Mouse (Mus musculus) forebrain, embryonic 11.5 days (tissue): ENCODE measurements at regions not wholly inside any gene's neighbourhood (a gene's known extent, or its start where the extent isn't known, plus 50 kb on each side); places are given as distances from the start of the nearest gene placed in this dataset.
"Not testable (repeated sequence)": the region's sequence is repeated elsewhere in the genome, so short reads cannot be mapped to it uniquely, and the experiment has no call there.

Source experiments
- ATAC-seq: fragments of 200-750 bp; cut with Nextera tagmentation; replicated peaks from 2 replicates; pipeline ENCODE4 v1.8.0; 2017; ENCODE audit warnings: moderate TSS enrichment; ENCODE audit not compliant: low FRiP score
- DNase-seq: peaks from one replicate; pipeline ENCODE4 v3.0.0-alpha.2; 2017; ENCODE audit warnings: low spot score
- H3K27ac ChIP-seq: fragments of 300-500 bp; sonication (generic); 2 replicates; pipeline ENCODE4 v1.5.1; 2014; ENCODE audit warnings: low read depth, low read length
- H3K27me3 ChIP-seq: fragments of 300-500 bp; sonication (generic); 2 replicates; pipeline ENCODE4 v1.6.1; 2014; ENCODE audit warnings: mild to moderate bottlenecking, low read length, mixed read lengths; ENCODE audit not compliant: control insufficient read depth, insufficient read depth
- H3K36me3 ChIP-seq: fragments of 300-500 bp; sonication (generic); 2 replicates; pipeline ENCODE4 v1.6.1; 2014; ENCODE audit warnings: mild to moderate bottlenecking, low read length, moderate library complexity, mixed read lengths; ENCODE audit not compliant: control insufficient read depth, insufficient read depth
- H3K4me1 ChIP-seq: fragments of 300-500 bp; sonication (generic); replicated peaks from 2 replicates; pipeline ENCODE4 v1.6.1; 2014; ENCODE audit warnings: low read length, mixed read lengths; ENCODE audit not compliant: control insufficient read depth, insufficient read depth
- H3K4me2 ChIP-seq: fragments of 300-500 bp; sonication (generic); 2 replicates; pipeline ENCODE4 v1.6.1; 2014; ENCODE audit warnings: low read depth, mild to moderate bottlenecking, low read length, moderate library complexity, mixed read lengths; ENCODE audit not compliant: severe bottlenecking
- H3K4me3 ChIP-seq: fragments of 300-500 bp; sonication (generic); 2 replicates; pipeline ENCODE4 v1.5.1; 2014; ENCODE audit warnings: low read depth, low read length
- H3K9ac ChIP-seq: fragments of 300-500 bp; sonication (generic); 2 replicates; pipeline ENCODE4 v1.6.1; 2014; ENCODE audit warnings: low read length
- H3K9me3 ChIP-seq: fragments of 300-500 bp; sonication (generic); 2 replicates; pipeline ENCODE4 v1.6.1; 2016; ENCODE audit warnings: low read length, mixed read lengths; ENCODE audit not compliant: control insufficient read depth
- WGBS: fragments of 180-500 bp; shearing (Covaris S2); extraction: QIAGEN DNeasy Blood & Tissue Kit; methylation state at CpG from one replicate; pipeline ENCODE4 v1.1.7; 2014; 5-methylcytosine and 5-hydroxymethylcytosine counted together

DNA sequence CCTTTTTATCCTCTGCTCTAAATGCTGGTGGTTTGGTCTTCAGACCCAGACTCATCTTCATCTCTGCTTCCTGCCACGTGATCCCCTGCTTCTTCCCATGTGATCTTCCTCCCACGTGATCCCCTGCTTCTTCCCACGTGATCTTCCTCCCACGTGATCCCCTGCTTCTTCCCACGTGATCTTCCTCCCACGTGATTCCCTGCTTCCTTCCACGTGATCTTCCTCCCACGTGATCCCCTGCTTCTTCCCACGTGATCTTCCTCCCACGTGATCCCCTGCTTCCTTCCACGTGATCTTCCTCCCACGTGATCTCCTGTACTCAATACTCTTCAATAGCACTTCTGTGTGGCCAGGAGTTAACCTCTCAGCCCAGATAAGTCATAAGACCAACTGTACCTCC lies 147.1 kb upstream of the Map1b start:
- H3K27me3 ChIP-seq, H3K4me2 ChIP-seq, DNase-seq, H3K9me3 ChIP-seq, H3K36me3 ChIP-seq, H3K4me1 ChIP-seq, ATAC-seq, H3K9ac ChIP-seq, H3K27ac ChIP-seq, H3K4me3 ChIP-seq: not testable (repeated sequence)
- 92% methylated on average over 12 of the region's 12 CpGs for WGBS

DNA sequence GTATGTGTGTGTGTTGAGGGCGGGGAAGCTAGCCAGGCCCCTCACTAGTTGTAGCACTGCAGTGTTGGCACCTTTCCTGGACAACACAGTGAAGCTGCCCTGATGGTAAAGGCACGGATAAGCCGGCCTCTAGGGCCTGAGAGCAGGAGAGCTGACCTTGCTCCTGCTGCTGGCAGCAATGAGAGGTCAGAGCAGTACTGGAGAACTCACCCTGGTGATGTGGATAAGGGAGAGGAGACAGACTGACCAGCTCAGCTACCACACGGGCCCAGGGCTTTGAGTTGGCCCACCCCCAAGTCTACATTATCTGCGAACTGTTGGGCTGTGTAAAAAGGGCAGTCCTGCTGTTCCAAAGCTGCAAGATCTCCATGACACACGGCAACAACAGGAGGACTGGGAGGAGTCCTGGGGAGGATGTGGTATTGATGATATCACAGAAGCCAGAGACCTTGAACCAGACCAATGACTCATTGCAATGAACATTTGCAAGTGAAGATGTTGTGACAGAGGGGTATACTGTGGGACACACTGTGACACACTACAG lies 131.4 kb upstream of the Map1b start:
- Histone ChIP-seq H3K9me3 (no peaks in the 10 kb centered on the region), H3K36me3 (no peaks in the 10 kb centered on the region), H3K4me2 (no peak overlapping the region), H3K4me1 (peaks cover 4% of the 10 kb centered on the region; the same call in 1 of the 2 replicates), H3K9ac (no peak overlapping the region), H3K27me3 (no peaks in the 10 kb centered on the region), H3K27ac (no peak overlapping the region), H3K4me3 (no peak overlapping the region)
- no peak for DNase-seq
- ATAC-seq, result no peak
- 76% methylated on average over 6 of the region's 6 CpGs for WGBS

DNA sequence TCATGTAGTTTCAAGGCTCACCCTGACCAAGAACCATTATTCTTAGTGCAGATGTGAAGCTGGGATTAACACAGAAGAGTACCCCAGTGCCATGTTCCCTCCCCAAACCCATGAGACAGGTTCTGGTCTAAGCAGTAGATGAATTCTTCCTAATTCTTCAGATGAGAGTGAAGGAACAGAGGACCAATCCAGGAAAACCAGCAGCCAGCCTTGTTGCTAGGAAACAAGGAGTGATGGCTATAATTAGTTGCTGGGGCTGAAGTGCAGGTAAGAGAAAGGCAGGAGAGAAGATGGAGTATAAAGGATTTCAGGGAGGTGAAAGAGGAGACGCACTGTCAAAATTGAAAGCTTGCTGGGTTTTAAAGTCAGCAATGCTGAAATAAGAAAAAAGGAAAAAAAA lies 128.4 kb upstream of the Map1b start:
- no peak overlapping the region; the same call in 1 of the 2 replicates for H3K27ac ChIP-seq

DNA sequence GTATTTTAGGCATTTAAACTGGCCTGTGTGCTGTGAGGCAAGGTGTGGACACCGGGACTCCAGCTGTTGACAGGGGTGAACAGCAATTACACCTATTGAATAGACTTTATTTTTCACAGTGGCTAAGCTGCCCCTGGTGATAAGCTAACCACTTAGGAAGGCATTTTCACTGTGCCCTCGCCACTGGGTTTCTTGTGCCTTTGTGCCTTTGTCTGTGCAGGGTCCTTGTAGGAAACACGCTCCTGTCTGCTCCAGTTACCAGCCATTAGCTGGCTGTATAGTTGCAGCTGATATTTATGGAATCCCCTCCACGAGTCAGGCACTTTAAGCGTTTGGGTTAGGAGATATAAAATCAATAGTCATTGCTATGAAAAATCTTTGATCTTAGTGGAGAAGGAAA lies 126.5 kb upstream of the Map1b start:
- Histone ChIP-seq H3K4me1 (peaks cover 4% of the 10 kb centered on the region; the same call in 1 of the 2 replicates), H3K27me3 (no peaks in the 10 kb centered on the region), H3K4me3 (no peak overlapping the region), H3K9ac (no peak overlapping the region), H3K27ac (no peak overlapping the region), H3K4me2 (no peak overlapping the region), H3K36me3 (no peaks in the 10 kb centered on the region), H3K9me3 (no peaks in the 10 kb centered on the region)
- DNase-seq (no peak), ATAC-seq (no peak)
- WGBS, result 30% methylated on average over 5 of the region's 5 CpGs

More for the DNA sequence above, 128.4 kb upstream of the Map1b start:
- DNase-seq (no peak), ATAC-seq (no peak)
- Histone ChIP-seq H3K4me1 (peaks cover 4% of the 10 kb centered on the region; the same call in 1 of the 2 replicates), H3K36me3 (no peaks in the 10 kb centered on the region), H3K9me3 (no peaks in the 10 kb centered on the region), H3K9ac (no peak overlapping the region), H3K27me3 (no peaks in the 10 kb centered on the region), H3K4me2 (no peak overlapping the region), H3K4me3 (no peak overlapping the region)
- 62% methylated on average over 1 of the region's 1 CpGs for WGBS

DNA sequence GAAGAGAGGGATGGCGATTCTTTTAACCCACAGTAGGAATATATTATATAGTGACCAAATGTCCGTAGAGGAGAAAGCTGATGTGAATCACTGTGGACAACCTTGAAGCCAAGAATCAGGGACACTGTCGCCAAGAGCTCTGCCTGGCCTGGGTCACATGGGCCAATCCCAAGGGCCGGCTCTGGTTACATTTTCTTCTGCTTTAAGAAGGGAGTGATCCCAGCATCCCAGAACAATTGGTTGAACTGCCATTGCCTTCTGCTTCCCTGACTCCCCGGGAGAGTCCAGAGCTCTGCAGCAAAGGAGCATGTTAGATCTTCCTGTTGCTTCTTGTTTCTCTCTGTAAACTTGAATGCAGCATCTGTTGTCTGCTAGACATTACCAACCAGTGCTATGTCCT lies 126.0 kb upstream of the Map1b start:
- Histone ChIP-seq H3K4me2 (no peak overlapping the region), H3K27me3 (no peaks in the 10 kb centered on the region), H3K36me3 (no peaks in the 10 kb centered on the region), H3K27ac (no peak overlapping the region), H3K9ac (no peak overlapping the region), H3K4me1 (peaks cover 4% of the 10 kb centered on the region; the same call in 1 of the 2 replicates), H3K9me3 (no peaks in the 10 kb centered on the region), H3K4me3 (no peak overlapping the region)
- ATAC-seq (no peak), DNase-seq (no peak)
- WGBS, result 50% methylated on average over 5 of the region's 5 CpGs

DNA sequence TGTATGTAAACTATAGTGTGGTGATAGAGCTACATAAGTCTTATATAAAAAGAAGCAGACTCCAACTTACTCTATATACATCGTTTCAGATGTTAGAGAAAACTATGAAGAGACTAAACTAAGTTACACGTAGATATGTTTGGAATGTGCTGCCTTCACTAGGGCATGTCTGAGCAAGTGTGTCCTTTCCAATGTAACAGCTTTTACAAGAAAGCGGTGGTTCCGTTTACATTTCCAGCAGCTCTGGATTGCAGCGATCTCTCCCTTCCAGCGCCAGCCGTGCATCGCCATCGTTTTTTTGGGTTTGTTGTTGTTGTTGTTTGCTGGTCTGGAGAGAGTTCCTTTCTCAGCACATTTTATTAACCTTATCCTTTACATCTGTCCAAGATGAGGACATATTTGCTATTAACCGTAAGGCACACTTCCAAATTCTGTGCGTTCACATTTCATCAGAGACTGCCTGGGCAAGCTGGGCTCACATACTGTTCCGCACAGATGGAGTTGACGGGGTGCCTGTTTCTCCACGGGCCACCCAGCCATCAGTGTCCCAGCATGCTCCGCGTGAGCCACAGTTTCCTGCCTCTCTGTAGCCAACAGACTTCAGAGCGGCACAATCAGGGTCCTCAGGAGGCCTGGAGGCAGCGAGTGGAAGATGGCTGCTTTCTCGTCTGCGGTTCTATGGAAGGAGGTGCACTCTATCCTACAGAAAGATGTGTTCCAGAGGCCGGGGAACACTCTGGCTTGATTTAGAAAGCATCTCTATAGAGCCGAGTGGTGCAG lies 125.2 kb upstream of the Map1b start:
- Histone ChIP-seq H3K9ac (no peak overlapping the region), H3K9me3 (no peaks in the 10 kb centered on the region), H3K27ac (no peak overlapping the region), H3K4me2 (no peak overlapping the region; the same call in 1 of the 2 replicates), H3K27me3 (no peaks in the 10 kb centered on the region), H3K4me1 (peaks cover 4% of the 10 kb centered on the region; the same call in 1 of the 2 replicates), H3K4me3 (no peak overlapping the region), H3K36me3 (no peaks in the 10 kb centered on the region)
- DNase-seq (no peak), ATAC-seq (no peak)
- WGBS, result 87% methylated on average over 22 of the region's 22 CpGs

DNA sequence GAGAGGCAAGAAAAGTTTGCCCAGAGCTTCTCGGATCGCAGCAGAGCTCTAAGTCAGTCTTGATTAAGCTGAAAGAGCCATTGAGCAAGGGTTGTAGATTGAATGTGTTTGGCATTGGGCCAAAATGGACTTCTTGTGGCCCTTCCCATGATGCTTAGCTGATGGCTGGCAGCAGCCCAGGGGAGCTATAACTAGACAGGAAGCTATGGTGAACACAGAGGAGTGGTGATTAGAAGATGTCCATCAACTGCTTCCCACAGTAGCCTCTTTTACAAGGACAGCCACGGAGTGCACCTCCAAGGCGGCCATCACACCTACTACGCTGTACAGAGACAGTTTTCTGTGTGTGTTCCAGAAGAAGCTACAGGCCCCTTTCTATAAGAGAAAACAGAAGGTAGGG lies 116.4 kb upstream of the Map1b start:
- Histone ChIP-seq H3K9me3 (no peaks in the 10 kb centered on the region), H3K4me3 (no peak overlapping the region), H3K4me1 (no peaks in the 10 kb centered on the region), H3K27me3 (no peaks in the 10 kb centered on the region), H3K36me3 (no peaks in the 10 kb centered on the region), H3K9ac (no peak overlapping the region), H3K4me2 (no peak overlapping the region), H3K27ac (no peak overlapping the region)
- WGBS, result 90% methylated on average over 5 of the region's 5 CpGs
- no peak for DNase-seq
- no peak for ATAC-seq

DNA sequence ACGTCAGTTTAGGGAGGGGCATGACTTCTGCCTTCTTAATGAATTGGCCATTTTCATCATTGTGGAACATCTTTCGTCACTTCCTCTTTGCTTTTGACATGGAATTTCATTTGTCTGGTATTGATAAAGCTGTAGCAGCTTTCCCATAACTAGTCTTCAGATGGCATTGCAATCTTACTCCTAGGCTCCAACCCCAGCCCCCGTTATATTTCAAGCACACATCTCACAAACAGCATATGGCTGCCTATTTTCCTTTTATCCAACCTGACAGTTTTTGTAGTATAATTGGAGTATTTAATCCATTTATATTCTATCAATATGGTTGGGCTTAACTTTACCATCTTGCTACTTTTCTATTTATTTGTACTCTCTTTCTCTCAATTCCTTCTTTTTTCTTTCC lies 114.5 kb upstream of the Map1b start:
- Histone ChIP-seq H3K27me3 (no peaks in the 10 kb centered on the region), H3K9ac (no peak overlapping the region), H3K9me3 (no peaks in the 10 kb centered on the region), H3K4me2 (no peak overlapping the region), H3K4me3 (no peak overlapping the region), H3K4me1 (no peaks in the 10 kb centered on the region), H3K36me3 (no peaks in the 10 kb centered on the region), H3K27ac (no peak overlapping the region)
- DNase-seq, result no peak
- no peak for ATAC-seq
- WGBS, result 84% methylated on average over 3 of the region's 3 CpGs

DNA sequence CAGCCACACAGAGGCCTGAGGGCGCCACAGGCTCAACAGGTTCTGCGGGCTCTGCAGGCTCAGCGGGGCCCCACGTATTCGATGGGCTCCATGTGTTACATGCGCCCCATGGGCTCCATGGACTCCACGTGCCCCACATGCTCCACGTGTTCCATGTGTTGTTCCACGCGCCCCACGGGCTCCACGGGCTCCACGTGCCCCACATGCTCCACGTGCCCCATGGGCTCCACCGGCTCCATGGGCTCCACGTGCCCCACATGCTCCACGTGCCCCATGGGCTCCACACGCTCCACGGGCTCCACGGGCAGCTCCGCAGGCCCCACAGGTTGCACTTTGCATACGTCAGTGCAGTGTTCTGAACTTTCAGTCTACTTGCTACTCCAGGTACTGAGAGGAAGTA lies 114.0 kb upstream of the Map1b start:
- Histone ChIP-seq H3K36me3 (no peaks in the 10 kb centered on the region), H3K9me3 (no peaks in the 10 kb centered on the region), H3K9ac (no peak overlapping the region), H3K4me1 (no peaks in the 10 kb centered on the region), H3K27ac (no peak overlapping the region), H3K27me3 (no peaks in the 10 kb centered on the region), H3K4me2 (no peak overlapping the region), H3K4me3 (no peak overlapping the region)
- WGBS, result 93% methylated on average over 22 of the region's 22 CpGs
- DNase-seq (no peak), ATAC-seq (no peak)
